Mouse (Mus musculus): ENCODE data around the gene Olfr1023.

DNA sequence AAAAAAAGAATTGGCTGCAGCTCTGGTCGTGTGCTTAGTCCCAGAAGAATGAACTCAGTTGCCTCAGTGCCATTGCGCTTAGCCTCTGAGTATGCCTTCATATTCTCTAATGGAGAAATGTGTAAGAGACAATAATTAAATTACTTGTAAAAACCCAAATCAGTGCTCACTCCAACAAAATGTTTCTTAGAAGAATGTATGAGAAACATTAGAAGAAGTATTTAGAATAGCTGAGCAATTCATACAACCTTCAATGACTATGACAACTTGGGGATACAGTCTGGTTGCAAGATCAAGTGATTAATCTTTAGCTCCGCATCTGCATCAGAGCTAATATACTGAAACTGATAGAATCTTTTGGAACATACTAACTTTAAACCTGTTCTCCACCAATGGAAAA, 19.5 kb downstream of the Olfr1023 start, which contains the start of gene Olfr1024:
- TF ChIP-seq CTCF (conservative IDR thresholded peaks at IDR 0.05; ENCODE audit: low read length) (no peak), POU5F1 (IDR thresholded peaks at IDR 0.05; ENCODE audit: borderline replicate concordance, low read length) (no peak)

Measured in E14TG2a.4 (cell line).